Mouse (Mus musculus) forebrain, embryonic 14.5 days (tissue): ENCODE data around the gene Bsg. TPM values are rescaled to one million over a fixed set of nuclear protein-coding genes. Genes with fewer than 3 reads are reported as not detected.
"Not testable (repeated sequence)": the region's sequence is repeated elsewhere in the genome, so short reads cannot be mapped to it uniquely, and the experiment has no call there.

Experiments used
- ATAC-seq: fragments of 200-750 bp; cut with Nextera tagmentation; 2 replicates; pipeline ENCODE4 v1.8.0; 2017; ENCODE audit warnings: mild to moderate bottlenecking, moderate library complexity
- DNase-seq: peaks from one replicate; pipeline ENCODE4 v3.0.0-alpha.2; 2015; ENCODE audit warnings: low spot score
- H3K27ac ChIP-seq: fragments of 300-500 bp; sonication (generic); 2 replicates; pipeline ENCODE4 v1.5.1; 2014; ENCODE audit warnings: low read depth, mild to moderate bottlenecking, control low read depth, low read length, moderate library complexity
- H3K27me3 ChIP-seq: fragments of 300-500 bp; sonication (generic); replicated peaks from 2 replicates; pipeline ENCODE4 v1.6.1; 2014; ENCODE audit warnings: low read length, control low read depth, mixed read lengths; ENCODE audit not compliant: control insufficient read depth, insufficient read depth
- H3K36me3 ChIP-seq: fragments of 300-500 bp; sonication (generic); 2 replicates; pipeline ENCODE4 v1.6.1; 2014; ENCODE audit warnings: low read length, control low read depth; ENCODE audit not compliant: control insufficient read depth, insufficient read depth
- H3K4me1 ChIP-seq: fragments of 300-500 bp; sonication (generic); 2 replicates; pipeline ENCODE4 v1.6.1; 2014; ENCODE audit warnings: antibody characterized with exemption, low read length, control low read depth; ENCODE audit not compliant: control insufficient read depth, insufficient read depth
- H3K4me2 ChIP-seq: fragments of 300-500 bp; sonication (generic); 2 replicates; pipeline ENCODE4 v1.6.1; 2014; ENCODE audit warnings: mild to moderate bottlenecking, control low read depth, low read length
- H3K4me3 ChIP-seq: fragments of 300-500 bp; sonication (generic); 2 replicates; pipeline ENCODE4 v1.5.1; 2014; ENCODE audit warnings: low read depth, low read length, control low read depth
- H3K9ac ChIP-seq: fragments of 300-500 bp; sonication (generic); 2 replicates; pipeline ENCODE4 v1.6.1; 2014; ENCODE audit warnings: mild to moderate bottlenecking, low read length, control low read depth, moderate library complexity
- H3K9me3 ChIP-seq: fragments of 300-500 bp; sonication (generic); replicated peaks from 2 replicates; pipeline ENCODE4 v1.6.1; 2016; ENCODE audit warnings: low read length, control low read depth, mixed read lengths; ENCODE audit not compliant: control insufficient read depth
- WGBS: fragments of 180-500 bp; shearing (Covaris S2); extraction: QIAGEN DNeasy Blood & Tissue Kit; methylation state at CpG from one replicate; pipeline ENCODE4 v1.1.7; 2014; 5-methylcytosine and 5-hydroxymethylcytosine counted together
- polyA plus RNA-seq: library from polyadenylated mRNA; unstranded; fragments of >200 nt; fragmentation: Nextera tagmentation; extraction: Ambion mirVana; gene quantifications from 2 replicates; pipeline ENCODE4 v1.2.1, GENCODE M21; 2014

Bsg gene
- polyA plus RNA-seq, 1 experiment from 2014 or later, result 725 TPM

DNA sequence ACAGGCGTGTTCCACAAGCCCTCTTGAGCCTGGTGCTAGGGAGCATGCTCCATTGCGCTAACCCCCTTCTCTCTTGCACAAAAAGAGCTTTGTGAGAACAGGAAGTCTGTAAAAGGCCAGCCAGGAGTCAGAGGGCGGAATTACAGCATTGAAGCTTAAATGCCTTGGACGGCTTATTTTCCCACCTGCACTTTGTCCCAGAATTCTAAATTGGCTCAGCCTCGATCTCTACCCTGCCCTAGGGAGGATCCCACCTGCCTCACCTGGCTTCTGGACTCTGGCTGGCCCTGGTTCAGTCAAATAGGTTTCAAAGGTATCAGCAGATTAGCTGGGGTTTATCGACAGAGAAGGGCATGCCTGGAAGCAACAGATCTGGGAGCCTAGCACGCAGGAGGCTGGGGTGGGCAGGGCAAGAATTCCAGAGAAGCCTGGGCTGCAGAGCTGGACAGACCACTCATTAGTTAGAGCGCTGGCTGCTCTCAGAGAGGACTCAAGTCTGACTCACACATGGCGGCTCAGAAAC lies 8.1 kb upstream of the Bsg start:
- H3K4me2 ChIP-seq, result no peak overlapping the region
- no peaks in the 10 kb centered on the region for H3K36me3 ChIP-seq
- no peaks in the 10 kb centered on the region for H3K9me3 ChIP-seq
- no peak overlapping the region for H3K9ac ChIP-seq
- H3K4me3 ChIP-seq, result no peak overlapping the region
- no peak overlapping the region for H3K27ac ChIP-seq
- H3K27me3 ChIP-seq, result no peaks in the 10 kb centered on the region
- no peaks in the 10 kb centered on the region for H3K4me1 ChIP-seq
- WGBS, result 65% methylated on average over 9 of the region's 9 CpGs
- ATAC-seq (no peak), DNase-seq (no peak)

DNA sequence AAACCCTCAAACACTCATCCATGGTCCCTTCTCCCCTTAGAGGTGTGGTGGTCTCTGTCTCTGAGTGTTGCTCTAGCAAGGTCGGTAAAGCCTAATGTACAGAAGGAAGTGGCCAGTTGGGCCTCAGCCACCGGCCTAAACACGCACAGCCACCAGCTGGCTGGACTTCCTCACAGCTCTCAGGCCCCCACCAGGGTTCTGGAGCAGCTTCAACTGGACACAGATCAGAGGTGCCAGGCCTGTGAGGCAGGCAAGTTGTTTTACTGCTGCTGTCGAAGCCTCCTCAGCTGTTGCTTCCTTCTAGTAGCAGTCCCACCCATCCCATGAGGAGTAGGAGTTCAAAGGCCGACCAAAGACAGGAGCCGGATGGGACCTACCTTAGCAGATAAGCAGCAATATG lies 6.4 kb upstream of the Bsg start:
- WGBS, result 90% methylated on average over 6 of the region's 6 CpGs
- Histone ChIP-seq H3K4me1 (no peaks in the 10 kb centered on the region), H3K4me2 (no peak overlapping the region), H3K36me3 (no peaks in the 10 kb centered on the region), H3K4me3 (no peak overlapping the region), H3K9ac (no peak overlapping the region), H3K27ac (no peak overlapping the region), H3K27me3 (no peaks in the 10 kb centered on the region), H3K9me3 (no peaks in the 10 kb centered on the region)
- ATAC-seq (no peak), DNase-seq (no peak)

DNA sequence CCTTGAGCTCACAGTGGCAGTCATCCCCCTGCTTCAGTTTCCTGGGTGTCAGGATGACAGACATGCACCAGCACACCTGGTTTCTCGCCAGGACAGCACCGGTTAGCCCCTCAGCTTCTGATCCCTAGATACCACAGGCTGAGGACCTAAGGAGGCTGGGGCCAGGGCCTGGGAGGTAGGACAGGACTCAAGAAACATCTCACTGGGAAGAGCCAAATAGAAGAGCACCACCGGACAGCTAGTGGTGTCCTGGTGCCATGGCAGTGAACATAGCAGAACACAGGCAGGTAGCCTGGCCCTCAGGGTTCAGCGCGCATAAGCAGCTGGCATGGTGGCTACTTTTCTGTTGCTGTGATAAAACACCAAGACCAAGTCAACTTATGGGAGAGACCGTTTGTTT lies 5.8 kb upstream of the Bsg start:
- DNase-seq (no peak), ATAC-seq (no peak)
- no peak overlapping the region for H3K4me3 ChIP-seq
- no peak overlapping the region; the same call in 1 of the 2 replicates for H3K9ac ChIP-seq
- WGBS, result 91% methylated on average over 6 of the region's 6 CpGs
- H3K4me1 ChIP-seq, result no peaks in the 10 kb centered on the region
- no peaks in the 10 kb centered on the region for H3K36me3 ChIP-seq
- no peak overlapping the region; the same call in 1 of the 2 replicates for H3K27ac ChIP-seq
- H3K27me3 ChIP-seq, result no peaks in the 10 kb centered on the region
- H3K9me3 ChIP-seq, result no peaks in the 10 kb centered on the region
- H3K4me2 ChIP-seq, result no peak overlapping the region

DNA sequence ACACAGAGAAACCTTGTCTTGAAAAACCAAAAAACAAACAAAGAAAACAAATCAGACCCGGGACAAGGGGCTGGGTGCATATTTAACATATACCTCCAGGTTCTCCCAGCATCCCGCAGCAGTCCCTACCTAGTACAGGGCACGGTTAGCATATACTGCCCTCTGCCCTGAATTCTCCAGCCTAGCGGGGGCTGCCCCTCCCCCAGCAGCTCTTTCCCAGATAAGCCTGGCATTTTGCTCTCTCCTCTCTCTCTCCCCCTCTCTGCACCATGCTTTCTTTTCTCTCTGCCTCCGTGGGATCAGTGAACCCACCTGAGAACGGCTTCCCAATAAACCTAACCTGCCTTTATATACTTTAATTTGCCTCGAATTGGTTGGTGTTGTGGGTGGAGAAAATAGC lies 3.6 kb upstream of the Bsg start:
- Histone ChIP-seq H3K4me1 (peaks cover 7% of the 10 kb centered on the region), H3K36me3 (no peaks in the 10 kb centered on the region), H3K27me3 (no peaks in the 10 kb centered on the region), H3K27ac (no peak overlapping the region; the same call in 1 of the 2 replicates), H3K4me3 (no peak overlapping the region), H3K4me2 (no peak overlapping the region), H3K9me3 (no peaks in the 10 kb centered on the region), H3K9ac (no peak overlapping the region)
- 49% methylated on average over 7 of the region's 7 CpGs for WGBS
- ATAC-seq (no peak), DNase-seq (no peak)

DNA sequence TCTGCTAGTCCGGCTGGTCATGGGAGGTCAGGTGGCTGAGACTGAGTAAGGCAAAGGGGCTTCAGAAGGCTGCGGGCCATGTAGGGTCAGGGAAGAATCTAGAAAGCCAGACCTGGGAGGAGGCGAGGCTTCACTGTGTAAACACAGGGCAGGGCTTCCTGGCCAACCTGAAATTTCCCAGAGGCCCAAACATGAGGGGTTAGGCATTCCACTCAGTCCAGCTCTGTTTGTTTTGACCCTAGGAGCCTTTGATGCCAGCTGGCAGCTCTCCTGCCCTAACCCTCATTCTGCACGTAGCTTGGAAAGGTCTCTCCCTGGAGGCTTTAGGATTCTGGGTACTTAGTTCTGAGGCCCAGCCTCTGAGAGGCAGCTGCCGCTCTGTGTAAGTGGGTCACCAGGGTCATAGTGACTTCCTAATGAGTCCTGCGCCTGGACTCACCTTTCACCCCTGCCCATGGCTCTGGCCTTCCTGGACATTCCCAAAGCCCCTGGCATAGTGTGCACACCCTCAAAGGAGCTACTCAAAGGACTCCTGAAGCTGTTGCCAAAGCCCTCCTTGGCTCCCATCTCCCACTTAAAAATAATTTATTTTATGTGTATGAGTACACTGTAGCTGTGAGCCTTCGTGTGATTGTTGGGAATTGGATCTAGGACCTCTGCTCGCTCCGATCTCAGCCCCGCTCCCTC lies 2.7 kb upstream of the Bsg start:
- H3K4me3 ChIP-seq, result no peak overlapping the region
- H3K9me3 ChIP-seq, result no peaks in the 10 kb centered on the region
- ATAC-seq (no peak), DNase-seq (no peak)
- no peak overlapping the region for H3K9ac ChIP-seq
- no peak overlapping the region for H3K4me2 ChIP-seq
- no peaks in the 10 kb centered on the region for H3K36me3 ChIP-seq
- H3K27me3 ChIP-seq, result no peaks in the 10 kb centered on the region
- no peak overlapping the region; the same call in 1 of the 2 replicates for H3K27ac ChIP-seq
- peaks cover 15% of the 10 kb centered on the region for H3K4me1 ChIP-seq
- 73% methylated on average over 10 of the region's 10 CpGs for WGBS

DNA sequence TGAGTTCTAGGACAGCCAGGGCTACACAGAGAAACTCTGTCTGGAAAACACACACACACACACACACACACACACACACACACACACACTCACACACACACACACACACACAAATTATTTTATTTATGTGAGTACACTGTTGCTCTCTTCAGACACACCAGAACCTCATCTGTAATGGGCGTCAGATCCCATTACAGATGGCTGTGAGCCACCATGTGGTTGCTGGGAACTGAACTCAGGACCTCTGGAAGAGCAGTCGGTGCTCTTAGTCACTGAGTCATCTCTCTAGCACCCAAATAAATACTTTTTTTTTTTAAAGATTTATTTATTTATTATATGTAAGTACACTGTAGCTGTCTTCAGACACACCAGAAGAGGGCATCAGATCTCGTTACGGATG lies 1.3 kb upstream of the Bsg start:
- H3K27ac ChIP-seq, H3K36me3 ChIP-seq, H3K27me3 ChIP-seq, H3K9me3 ChIP-seq, H3K4me3 ChIP-seq, H3K9ac ChIP-seq, H3K4me2 ChIP-seq, ATAC-seq, DNase-seq: not testable (repeated sequence)
- 84% methylated on average over 2 of the region's 4 CpGs for WGBS
- H3K4me1 ChIP-seq, result peaks cover 15% of the 10 kb centered on the region

DNA sequence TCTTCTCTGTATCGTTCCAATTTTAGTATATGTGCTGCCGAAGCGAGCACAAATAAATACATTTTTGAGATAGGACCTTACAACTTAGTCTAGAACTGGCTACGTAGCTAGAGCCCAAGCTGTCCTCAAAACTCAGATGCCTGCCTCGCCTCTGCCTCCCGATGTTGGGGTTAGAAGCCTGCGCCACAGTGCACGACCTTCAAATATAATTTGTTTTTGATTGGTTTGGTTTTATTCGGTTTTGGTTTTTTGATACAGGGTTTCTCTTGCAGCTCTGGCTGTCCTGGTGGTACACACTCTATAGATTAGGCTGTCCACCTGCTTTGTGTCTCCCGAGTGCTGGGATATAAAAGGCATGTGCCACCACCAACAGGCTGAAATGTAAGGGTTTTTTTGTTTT lies 750 bp upstream of the Bsg start:
- peak overlapping the region; percentile 87 for H3K4me2 ChIP-seq
- peak overlapping the region; percentile 28 for H3K4me3 ChIP-seq
- peaks cover 3% of the 10 kb centered on the region for H3K36me3 ChIP-seq
- 80% methylated on average over 10 of the region's 10 CpGs for WGBS
- DNase-seq (no peak), ATAC-seq (peak; percentile 6; the same call in 1 of the 2 replicates)
- peak overlapping the region; percentile 37 for H3K9ac ChIP-seq
- no peaks in the 10 kb centered on the region for H3K27me3 ChIP-seq
- peaks cover 15% of the 10 kb centered on the region for H3K4me1 ChIP-seq
- H3K9me3 ChIP-seq, result no peaks in the 10 kb centered on the region
- no peak overlapping the region for H3K27ac ChIP-seq

DNA sequence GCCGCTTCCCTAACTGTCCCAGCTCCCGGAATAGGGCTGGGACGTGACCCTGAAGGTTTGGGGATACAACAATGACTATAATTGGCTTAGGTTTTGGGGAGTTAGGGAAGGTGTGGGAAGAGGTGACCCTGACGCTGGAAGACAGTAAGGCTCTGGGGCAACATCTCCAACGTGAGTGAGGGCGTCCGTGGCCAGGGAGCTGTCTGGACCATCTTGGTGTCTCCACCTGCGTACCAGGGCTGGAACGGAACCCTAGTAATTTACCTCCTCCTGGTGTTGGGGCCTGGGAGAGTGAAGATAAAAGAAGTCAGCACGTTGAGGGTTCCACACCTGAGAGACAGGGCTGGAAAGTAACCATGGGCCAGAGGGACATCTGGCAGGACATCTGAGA lies 674 bp downstream of the Bsg start:
- Histone ChIP-seq H3K4me1 (peaks cover 15% of the 10 kb centered on the region), H3K27me3 (no peaks in the 10 kb centered on the region), H3K27ac (peak overlapping the region; percentile 6; the same call in 1 of the 2 replicates), H3K36me3 (peaks cover 17% of the 10 kb centered on the region), H3K9ac (peak overlapping the region; percentile 95), H3K4me2 (peak overlapping the region; percentile 87), H3K4me3 (peak overlapping the region; percentile 82), H3K9me3 (no peaks in the 10 kb centered on the region)
- ATAC-seq (no peak), DNase-seq (no peak)
- WGBS, result 7% methylated on average over 10 of the region's 10 CpGs

DNA sequence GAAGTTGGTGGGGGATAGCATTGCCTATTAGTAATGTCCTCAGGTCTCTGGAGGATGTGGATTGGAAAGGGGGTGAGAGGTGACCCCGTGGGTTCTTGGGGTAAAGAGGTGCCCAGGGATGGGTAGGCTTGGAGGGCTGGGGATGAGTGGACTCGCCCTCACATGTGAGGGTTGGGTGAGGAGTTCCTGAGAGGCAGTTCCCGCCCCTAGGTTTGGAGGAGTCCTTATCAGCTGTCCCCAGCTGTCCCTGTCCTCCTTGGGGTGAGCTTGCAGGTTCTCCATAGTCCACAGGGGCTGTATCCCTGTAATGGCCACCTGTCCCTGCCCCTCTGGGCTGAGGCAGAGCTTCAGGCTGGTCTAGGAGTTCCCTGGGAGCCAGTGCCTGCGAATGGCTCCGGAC lies 1.7 kb downstream of the Bsg start:
- no peak for ATAC-seq
- H3K27ac ChIP-seq, result no peak overlapping the region
- WGBS, result 88% methylated on average over 5 of the region's 5 CpGs
- H3K9ac ChIP-seq, result peak overlapping the region; percentile 21; the same call in 1 of the 2 replicates
- DNase-seq, result no peak
- H3K27me3 ChIP-seq, result no peaks in the 10 kb centered on the region
- H3K9me3 ChIP-seq, result no peaks in the 10 kb centered on the region
- peaks cover 15% of the 10 kb centered on the region for H3K4me1 ChIP-seq
- H3K36me3 ChIP-seq, result peaks cover 27% of the 10 kb centered on the region
- H3K4me3 ChIP-seq, result peak overlapping the region; percentile 82; the same call in 1 of the 2 replicates
- peak overlapping the region; percentile 87 for H3K4me2 ChIP-seq
